Mouse (Mus musculus): ENCODE measurements around the gene Shoc2.

GRCm38 (mm10) chr19:53934046-53934445 is 10.1 kb upstream of the Shoc2 start:
- TF ChIP-seq POLR2A (IDR thresholded peaks at IDR 0.05; ENCODE audit: insufficient read depth, low read depth, low read length) (no peak), CTCF (IDR thresholded peaks at IDR 0.05) (no peak)
